Mouse (Mus musculus) C2C12 (cell line): Measurements from ENCODE around the gene Aqp1. TPM values are rescaled to one million over a fixed set of nuclear protein-coding genes. Genes with fewer than 3 reads are reported as not detected.

Experiments used
- H3K27me3 ChIP-seq: one replicate; pipeline ENCODE4 v1.6.1; 2011; ENCODE audit not compliant: control insufficient read depth, insufficient read depth, insufficient read length
- H3K36me3 ChIP-seq: one replicate; pipeline ENCODE4 v1.6.1; 2011; ENCODE audit not compliant: control insufficient read depth, insufficient read depth
- H3K4me3 ChIP-seq: one replicate; pipeline ENCODE4 v1.5.1; 2011; ENCODE audit warnings: mild to moderate bottlenecking, control low read depth; ENCODE audit not compliant: poor library complexity, insufficient read depth, severe bottlenecking
- H3K79me2 ChIP-seq: one replicate; pipeline ENCODE4 v1.6.1; 2011; ENCODE audit not compliant: control insufficient read depth, insufficient read depth
- H3K79me3 ChIP-seq: one replicate; pipeline ENCODE4 v1.6.1; 2011; ENCODE audit warnings: low read depth, control low read depth
- H3ac ChIP-seq: one replicate; pipeline ENCODE3; 2011; ENCODE audit warnings: low read depth; ENCODE audit not compliant: control insufficient read depth, insufficient read length
- CEBPB ChIP-seq: IDR thresholded peaks from one replicate; pipeline ENCODE4 v1.6.1; 2011; ENCODE audit warnings: low read depth, mild to moderate bottlenecking, control low read depth, moderate library complexity
- CTCF ChIP-seq: IDR thresholded peaks from one replicate; pipeline ENCODE4 v1.5.1; 2011; ENCODE audit not compliant: control insufficient read depth, insufficient read depth, insufficient read length
- FOSL1 ChIP-seq: IDR thresholded peaks from one replicate; pipeline ENCODE4 v1.8.0; 2011; ENCODE audit warnings: mild to moderate bottlenecking, low read length; ENCODE audit not compliant: poor library complexity, insufficient read depth, severe bottlenecking
- MAX ChIP-seq: IDR thresholded peaks from one replicate; pipeline ENCODE4 v1.6.1; 2011; ENCODE audit warnings: mild to moderate bottlenecking, control low read depth
- MYOD1 ChIP-seq: IDR thresholded peaks from one replicate; pipeline ENCODE4 v1.6.1; 2011; ENCODE audit warnings: low read depth; ENCODE audit not compliant: control insufficient read depth, insufficient read length
- MYOG ChIP-seq: IDR thresholded peaks from one replicate; pipeline ENCODE4 v1.6.1; 2011; ENCODE audit not compliant: control insufficient read depth, insufficient read length; ENCODE audit errors: extremely low read depth
- USF1 ChIP-seq: IDR thresholded peaks from one replicate; pipeline ENCODE4 v1.6.1; 2011; ENCODE audit warnings: low read depth, mild to moderate bottlenecking, control low read depth, moderate library complexity
- microRNA-seq: library from miRNA; unstranded; fragments of <30 nt; microRNA quantifications from one replicate; pipeline ENCODE4, GENCODE M21; 2019; ENCODE audit warnings: borderline microRNAs expressed
- polyA plus RNA-seq: library from polyadenylated mRNA; unstranded; fragments of >200 nt; fragmentation: generic; extraction: Trizol; gene quantifications from one replicate; pipeline ENCODE4 v1.2.1, GENCODE M21; 2012; ENCODE audit warnings: missing spikeins

Gene Aqp1
- polyA plus RNA-seq, 1 experiment: 206 TPM

GRCm38 (mm10) chr6:55394854-55395253 lies 58.6 kb downstream of the Aqp1 start:
- Histone ChIP-seq H3K79me2 (no peaks in the 10 kb centered on the region), H3K4me3 (no peak overlapping the region), H3K36me3 (no peaks in the 10 kb centered on the region), H3K27me3 (peaks cover 3% of the 10 kb centered on the region), H3K79me3 (no peaks in the 10 kb centered on the region), H3ac (no peak overlapping the region)
- TF ChIP-seq CEBPB (no peak), MAX (no peak), FOSL1 (no peak), MYOD1 (no peak), USF1 (no peak), CTCF (no peak), MYOG (no peak)

- Histone ChIP-seq H3K79me3 (no peaks in the 10 kb centered on the region), H3K36me3 (no peaks in the 10 kb centered on the region), H3K4me3 (no peak overlapping the region), H3K79me2 (no peaks in the 10 kb centered on the region), H3ac (no peak overlapping the region), H3K27me3 (no peaks in the 10 kb centered on the region)
- TF ChIP-seq MAX: no peak
- TF ChIP-seq MYOD1: no peak
- no peak for TF ChIP-seq MYOG
- TF ChIP-seq CEBPB: no peak
- TF ChIP-seq CTCF: no peak
- TF ChIP-seq USF1: no peak
- no peak for TF ChIP-seq FOSL1
These were observed 59.9 kb downstream of the Aqp1 start for GRCm38 (mm10) chr6:55396176-55396575.

GRCm38 (mm10) chr6:55396622-55397041 lies 60.4 kb downstream of the Aqp1 start:
- Histone ChIP-seq H3K4me3 (no peak overlapping the region), H3K79me2 (no peaks in the 10 kb centered on the region), H3K79me3 (no peaks in the 10 kb centered on the region), H3ac (no peak overlapping the region), H3K27me3 (no peaks in the 10 kb centered on the region), H3K36me3 (no peaks in the 10 kb centered on the region)
- peak; percentile 55 for TF ChIP-seq CEBPB
- TF ChIP-seq MYOG: no peak
- TF ChIP-seq MAX: no peak
- TF ChIP-seq CTCF: no peak
- TF ChIP-seq MYOD1: no peak

Small RNA genes within 50 kb of the gene (microRNA-seq; reads per million reads assigned to microRNA genes)
- not detected for gene Gm25458

Other genes with a start within 250 kb of the Aqp1 start
- 0.01 TPM for gene Crhr2, start 203.4 kb upstream of the Aqp1 start, polyA plus RNA-seq
- gene Inmt, start 161.4 kb upstream of the Aqp1 start, polyA plus RNA-seq: not detected
- gene Mindy4, start 133.0 kb upstream of the Aqp1 start, polyA plus RNA-seq: 2.6 TPM
- not detected for gene Ghrhr, start 39.9 kb downstream of the Aqp1 start, polyA plus RNA-seq
- gene Adcyap1r1, start 115.5 kb downstream of the Aqp1 start, polyA plus RNA-seq: 0.01 TPM